Mouse (Mus musculus): ENCODE measurements around the gene Pdcd2l.

DNA sequence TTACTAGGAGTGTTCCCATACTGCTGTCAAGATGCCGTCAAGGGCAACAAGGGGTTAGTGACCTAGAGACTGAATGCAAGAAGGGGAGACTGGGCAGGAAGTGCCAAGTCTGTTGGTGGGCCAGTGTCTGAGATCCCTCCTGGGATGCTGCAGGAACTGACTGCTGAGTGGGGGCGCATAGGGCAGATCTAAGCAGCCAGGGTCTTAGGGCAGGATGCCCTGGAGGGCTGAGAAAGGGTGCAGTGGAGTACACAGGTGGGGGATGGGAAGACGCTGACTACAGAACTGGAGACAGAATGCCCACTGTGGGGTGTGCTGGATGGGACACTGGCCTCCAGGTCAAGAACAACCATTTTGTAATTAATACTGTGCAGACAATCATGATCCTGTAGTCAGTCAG lies 12.7 kb downstream of the Pdcd2l start:
- TF ChIP-seq CTCF (IDR thresholded peaks at IDR 0.05; ENCODE audit: extremely low read depth, insufficient read length, insufficient replicate concordance, low read depth, low read length) (no peak), POLR2A (IDR thresholded peaks at IDR 0.05; ENCODE audit: low read depth, low read length) (no peak)
